Mouse (Mus musculus): ENCODE results near the gene Dtnbp1.

Dtnbp1 gene

GRCm38 (mm10) chr13:45001911-45002615, at the start of gene Dtnbp1:
Dtnbp1 (minus strand) TSS chr13:45002147.
- peak; percentile 69 to 81 for DNase-seq

- DNase-seq: no peak
Observed at GRCm38 (mm10) chr13:45049261-45050020, 47.5 kb upstream of the Dtnbp1 start.

GRCm38 (mm10) chr13:45043466-45043865, 41.5 kb upstream of the Dtnbp1 start:
- DNase-seq: no peak

GRCm38 (mm10) chr13:45040741-45041140, 38.8 kb upstream of the Dtnbp1 start:
- DNase-seq: no peak

- DNase-seq: no peak
Observed at GRCm38 (mm10) chr13:45040195-45040594, 38.2 kb upstream of the Dtnbp1 start.

GRCm38 (mm10) chr13:45036417-45036816, 34.5 kb upstream of the Dtnbp1 start:
- DNase-seq: no peak

- no peak for DNase-seq
Observed at GRCm38 (mm10) chr13:45034759-45035158, 32.8 kb upstream of the Dtnbp1 start.

GRCm38 (mm10) chr13:45033360-45033759, 31.4 kb upstream of the Dtnbp1 start:
- no peak for DNase-seq

GRCm38 (mm10) chr13:45032484-45032883, 30.5 kb upstream of the Dtnbp1 start:
- DNase-seq: no peak

GRCm38 (mm10) chr13:45031748-45032147, 29.8 kb upstream of the Dtnbp1 start:
- DNase-seq: no peak

GRCm38 (mm10) chr13:45031314-45031713, 29.4 kb upstream of the Dtnbp1 start:
- peak in 1 of 2 experiments; percentile 10 for DNase-seq

- DNase-seq: peak; percentile 87 to 88
Observed at GRCm38 (mm10) chr13:45030830-45031229, 28.9 kb upstream of the Dtnbp1 start.

GRCm38 (mm10) chr13:45029791-45030190, 27.8 kb upstream of the Dtnbp1 start:
- DNase-seq: no peak

- DNase-seq: no peak
Observed at GRCm38 (mm10) chr13:45026291-45026690, 24.3 kb upstream of the Dtnbp1 start.

- no peak for DNase-seq
Observed at GRCm38 (mm10) chr13:45024821-45025220, 22.9 kb upstream of the Dtnbp1 start.

GRCm38 (mm10) chr13:45023356-45024150, 21.6 kb upstream of the Dtnbp1 start:
- DNase-seq: no peak

- DNase-seq: no peak
Observed at GRCm38 (mm10) chr13:45008150-45008549, 6.2 kb upstream of the Dtnbp1 start.

- no peak for DNase-seq
Observed at GRCm38 (mm10) chr13:45007726-45008125, 5.8 kb upstream of the Dtnbp1 start.

GRCm38 (mm10) chr13:45006483-45006882, 4.5 kb upstream of the Dtnbp1 start:
- no peak for DNase-seq

- no peak for DNase-seq
Observed at GRCm38 (mm10) chr13:45005861-45006260, 3.9 kb upstream of the Dtnbp1 start.

GRCm38 (mm10) chr13:45004987-45005592, 3.1 kb upstream of the Dtnbp1 start:
- DNase-seq: no peak

GRCm38 (mm10) chr13:45003026-45003425, 1.1 kb upstream of the Dtnbp1 start:
- DNase-seq: no peak
